Mouse (Mus musculus) forebrain, postnatal 0 days (tissue): ENCODE data around the gene Trp63. TPM values are rescaled to one million over a fixed set of nuclear protein-coding genes. Genes with fewer than 3 reads are reported as not detected.
A peak's percentile ranks its signal among the peaks of the same experiment; 100 is the strongest.

Experiments used
- ATAC-seq: fragments of 200-750 bp; cut with Nextera tagmentation; 2 replicates; pipeline ENCODE4 v1.8.0; 2017; ENCODE audit warnings: mild to moderate bottlenecking, moderate library complexity
- DNase-seq: peaks from one replicate; pipeline ENCODE4 v3.0.0-alpha.2; 2015
- H3K27ac ChIP-seq: fragments of 300-500 bp; sonication (generic); 2 replicates; pipeline ENCODE4 v1.5.1; 2014; ENCODE audit warnings: low read depth, mild to moderate bottlenecking, antibody characterized with exemption, low read length, moderate library complexity, mixed read lengths
- H3K27me3 ChIP-seq: fragments of 300-500 bp; sonication (generic); 2 replicates; pipeline ENCODE4 v1.6.1; 2014; ENCODE audit warnings: mild to moderate bottlenecking, low read length, mixed read lengths; ENCODE audit not compliant: insufficient read depth
- H3K36me3 ChIP-seq: fragments of 300-500 bp; sonication (generic); 2 replicates; pipeline ENCODE4 v1.6.1; 2014; ENCODE audit warnings: mild to moderate bottlenecking, moderate library complexity; ENCODE audit not compliant: insufficient read depth
- H3K4me1 ChIP-seq: fragments of 300-500 bp; sonication (generic); 2 replicates; pipeline ENCODE4 v1.6.1; 2014; ENCODE audit warnings: antibody characterized with exemption; ENCODE audit not compliant: insufficient read depth
- H3K4me2 ChIP-seq: fragments of 300-500 bp; sonication (generic); 2 replicates; pipeline ENCODE4 v1.6.1; 2014; ENCODE audit warnings: low read depth, mild to moderate bottlenecking, moderate library complexity
- H3K4me3 ChIP-seq: fragments of 300-500 bp; sonication (generic); 2 replicates; pipeline ENCODE4 v1.5.1; 2014; ENCODE audit warnings: low read depth, low read length, mixed read lengths
- H3K9ac ChIP-seq: fragments of 300-500 bp; sonication (generic); 2 replicates; pipeline ENCODE4 v1.6.1; 2014; ENCODE audit warnings: mild to moderate bottlenecking
- H3K9me3 ChIP-seq: fragments of 300-500 bp; sonication (generic); 2 replicates; pipeline ENCODE4 v1.6.1; 2016; ENCODE audit warnings: low read length
- CTCF ChIP-seq: sonication (generic); IDR thresholded peaks from 2 replicates; pipeline ENCODE4 v1.5.1; 2016; ENCODE audit warnings: antibody characterized with exemption, control low read depth, low read depth
- WGBS: fragments of 180-500 bp; shearing (Covaris S2); extraction: QIAGEN DNeasy Blood & Tissue Kit; methylation state at CpG from one replicate; pipeline ENCODE4 v1.1.7; 2014; 5-methylcytosine and 5-hydroxymethylcytosine counted together
- polyA plus RNA-seq: library from polyadenylated mRNA; unstranded; fragments of >200 nt; fragmentation: Nextera tagmentation; extraction: Ambion mirVana; gene quantifications from 2 replicates; pipeline ENCODE4 v1.2.1, GENCODE M21; 2015
- total RNA-seq: library from RNA; depleted of rRNA; stranded (reverse); fragments of >200 nt; gene quantifications from 2 replicates; pipeline ENCODE4 v1.2.3, GENCODE M21; 2014

The Trp63 gene
- total and polyA plus RNA-seq, 2 experiments from 2014 or later = 0.14 to 0.23 TPM

DNA sequence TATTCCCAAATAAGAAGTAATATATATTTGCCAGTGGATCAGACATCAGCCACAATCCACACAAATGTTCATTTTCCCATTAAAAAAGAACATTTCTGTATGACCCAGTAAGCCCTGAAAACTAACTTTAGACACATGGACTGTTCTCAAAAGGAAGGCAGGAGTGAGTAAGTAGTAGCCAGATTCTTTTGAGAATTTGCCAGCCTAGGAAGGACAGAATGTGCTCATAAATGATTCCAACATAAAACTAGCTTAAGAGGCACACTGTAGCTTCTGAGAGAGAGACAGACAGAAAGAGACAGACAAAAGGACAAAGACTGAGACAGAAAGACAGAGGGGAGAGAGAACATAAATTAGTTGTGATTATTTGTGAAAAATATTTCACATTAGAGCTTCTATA, 123.6 kb downstream of the Trp63 start:
- H3K27me3 ChIP-seq = no peaks in the 10 kb centered on the region
- no peaks in the 10 kb centered on the region for H3K9me3 ChIP-seq

DNA sequence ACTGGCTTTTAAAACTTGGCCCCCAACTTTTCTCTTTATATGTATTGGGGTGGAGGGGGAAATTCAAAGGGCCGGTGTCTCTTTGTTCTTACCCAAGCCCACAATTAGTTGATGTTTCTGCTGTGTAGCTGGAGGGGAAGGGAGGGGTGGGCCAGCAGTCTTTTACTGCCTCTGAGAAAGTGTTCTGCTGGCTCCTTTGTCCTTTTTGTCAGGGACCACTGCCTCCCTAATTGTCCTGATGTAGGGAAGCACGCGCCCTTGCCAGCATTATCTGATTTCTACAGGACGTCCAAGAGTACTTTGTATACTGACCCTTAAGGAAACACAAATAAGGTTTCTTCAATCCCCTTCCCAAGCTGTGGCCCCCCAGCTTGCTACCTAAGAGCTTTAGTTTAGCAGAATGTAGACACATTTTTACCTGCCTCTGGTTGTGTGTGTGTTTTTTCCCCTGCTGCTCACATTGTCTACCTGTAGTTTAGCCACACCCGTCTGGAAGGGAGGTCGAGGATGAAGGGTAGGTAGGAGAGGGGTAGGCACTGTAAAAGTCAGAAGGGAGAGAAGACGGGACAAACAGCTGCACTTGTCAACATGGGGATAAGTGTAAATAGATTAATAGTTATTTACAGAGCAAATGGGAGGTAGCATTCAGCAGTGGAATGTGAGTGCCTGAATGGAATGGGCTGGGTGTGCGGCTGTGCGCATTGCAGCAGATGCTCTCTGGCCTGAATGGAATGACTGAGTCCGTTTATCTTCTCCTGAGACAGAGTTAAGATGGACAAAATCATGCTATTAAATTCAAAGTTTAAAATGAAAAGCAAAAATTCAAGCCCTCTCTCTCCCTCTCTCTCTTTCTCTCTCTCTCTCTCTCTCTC, 134.4 kb downstream of the Trp63 start:
- Histone ChIP-seq H3K4me2 (no peak overlapping the region), H3K27me3 (no peaks in the 10 kb centered on the region), H3K9ac (no peak overlapping the region), H3K9me3 (no peaks in the 10 kb centered on the region), H3K27ac (no peak overlapping the region), H3K4me3 (no peak overlapping the region), H3K36me3 (no peaks in the 10 kb centered on the region), H3K4me1 (no peaks in the 10 kb centered on the region)
- DNase-seq = no peak
- 17% methylated on average over 10 of the region's 10 CpGs for WGBS
- ATAC-seq = no peak
- TF ChIP-seq CTCF = no peak

More for the DNA sequence above, 123.6 kb downstream of the Trp63 start:
- Histone ChIP-seq H3K27ac (no peak overlapping the region), H3K4me1 (no peaks in the 10 kb centered on the region), H3K9ac (no peak overlapping the region), H3K36me3 (no peaks in the 10 kb centered on the region), H3K4me3 (no peak overlapping the region), H3K4me2 (no peak overlapping the region)
- TF ChIP-seq CTCF = no peak
- no peak for ATAC-seq
- no peak for DNase-seq

DNA sequence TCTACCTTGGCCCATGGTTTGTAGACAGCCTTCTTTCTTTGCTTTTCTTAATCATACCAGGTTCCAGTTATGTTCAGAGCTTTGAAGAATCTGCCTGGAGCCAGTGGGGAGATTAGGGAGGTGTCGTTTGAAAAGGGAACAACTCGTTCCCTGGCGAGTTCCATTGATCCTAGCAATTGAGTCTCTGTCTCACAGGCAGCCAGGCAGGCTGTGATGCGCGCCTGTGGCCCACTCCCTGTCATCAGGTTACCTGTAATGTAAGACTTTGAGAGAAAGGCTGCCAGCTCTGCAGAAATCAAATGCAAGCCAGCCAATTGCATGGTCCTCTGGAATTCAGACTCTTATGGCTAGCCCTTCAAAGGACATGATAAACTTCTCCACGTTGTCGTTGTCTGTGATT, 142.5 kb downstream of the Trp63 start:
- Histone ChIP-seq H3K4me3 (no peak overlapping the region), H3K9ac (no peak overlapping the region), H3K4me2 (no peak overlapping the region), H3K27ac (no peak overlapping the region), H3K36me3 (no peaks in the 10 kb centered on the region), H3K27me3 (no peaks in the 10 kb centered on the region), H3K4me1 (no peaks in the 10 kb centered on the region), H3K9me3 (no peaks in the 10 kb centered on the region)
- ATAC-seq (no peak), DNase-seq (no peak)
- TF ChIP-seq CTCF = no peak
- 62% methylated on average over 7 of the region's 7 CpGs for WGBS

GRCm38 (mm10) chr16:25832576-25832975, 149.0 kb downstream of the Trp63 start:
- no peak for DNase-seq

DNA sequence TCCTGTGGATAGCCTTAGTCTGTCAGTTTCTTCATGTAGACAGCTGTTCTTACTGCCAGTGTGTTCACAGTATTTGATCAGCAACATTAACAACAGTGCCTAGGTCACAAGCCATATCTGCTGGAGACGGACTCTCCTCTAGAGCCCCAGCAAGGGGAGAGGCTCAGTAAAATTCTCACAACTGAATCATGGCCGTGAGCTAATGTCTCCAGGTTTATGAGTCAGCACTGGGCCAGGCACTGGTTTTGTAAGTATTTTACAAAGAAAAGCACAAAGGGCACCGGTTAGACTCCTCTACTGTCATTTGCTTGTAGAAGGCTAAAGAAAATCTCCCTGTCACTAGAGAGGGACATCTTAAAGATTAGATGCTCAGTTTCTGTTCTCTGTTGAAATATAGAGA, 151.7 kb downstream of the Trp63 start:
- TF ChIP-seq CTCF = no peak
- Histone ChIP-seq H3K27ac (no peak overlapping the region), H3K9me3 (no peaks in the 10 kb centered on the region), H3K27me3 (no peaks in the 10 kb centered on the region), H3K36me3 (no peaks in the 10 kb centered on the region), H3K4me3 (no peak overlapping the region), H3K4me1 (no peaks in the 10 kb centered on the region), H3K9ac (no peak overlapping the region), H3K4me2 (no peak overlapping the region)
- DNase-seq (no peak), ATAC-seq (no peak)
- WGBS = 89% methylated on average over 3 of the region's 3 CpGs

More at GRCm38 (mm10) chr16:25832576-25832975, 149.0 kb downstream of the Trp63 start:
- WGBS = 49% methylated on average over 4 of the region's 4 CpGs
- Histone ChIP-seq H3K4me1 (no peaks in the 10 kb centered on the region), H3K4me3 (no peak overlapping the region), H3K27ac (no peak overlapping the region), H3K9me3 (no peaks in the 10 kb centered on the region), H3K9ac (no peak overlapping the region), H3K27me3 (no peaks in the 10 kb centered on the region), H3K36me3 (no peaks in the 10 kb centered on the region), H3K4me2 (no peak overlapping the region)
- no peak for TF ChIP-seq CTCF
- peak; percentile 54 for ATAC-seq

GRCm38 (mm10) chr16:25835723-25836122, 152.2 kb downstream of the Trp63 start:
- Histone ChIP-seq H3K4me1 (no peaks in the 10 kb centered on the region), H3K27ac (no peak overlapping the region), H3K9me3 (no peaks in the 10 kb centered on the region), H3K27me3 (no peaks in the 10 kb centered on the region), H3K36me3 (no peaks in the 10 kb centered on the region), H3K4me3 (no peak overlapping the region), H3K9ac (no peak overlapping the region), H3K4me2 (no peak overlapping the region)
- WGBS = 90% methylated on average over 5 of the region's 5 CpGs
- no peak for ATAC-seq
- no peak for TF ChIP-seq CTCF
- no peak for DNase-seq

GRCm38 (mm10) chr16:25842996-25843395, 159.4 kb downstream of the Trp63 start:
- 90% methylated on average over 6 of the region's 6 CpGs for WGBS
- H3K9ac ChIP-seq = no peak overlapping the region

More at GRCm38 (mm10) chr16:25842996-25843395, 159.4 kb downstream of the Trp63 start:
- no peaks in the 10 kb centered on the region for H3K27me3 ChIP-seq
- no peak overlapping the region for H3K4me2 ChIP-seq
- H3K9me3 ChIP-seq = no peaks in the 10 kb centered on the region
- TF ChIP-seq CTCF = no peak
- no peaks in the 10 kb centered on the region for H3K4me1 ChIP-seq
- H3K4me3 ChIP-seq = no peak overlapping the region
- H3K27ac ChIP-seq = no peak overlapping the region
- H3K36me3 ChIP-seq = no peaks in the 10 kb centered on the region
- DNase-seq (no peak), ATAC-seq (no peak)
